Mouse (Mus musculus) c-Kit-positive CD71-negative TER-119-negative erythroid progenitor cells, embryonic 14.5 days (primary cell): ENCODE measurements at regions not wholly inside any gene's neighbourhood (a gene's known extent, or its start where the extent isn't known, plus 50 kb on each side); places are given as distances from the start of the nearest gene placed in this dataset.

Experiments
- DNase-seq: peaks from one replicate; pipeline ENCODE4 v3.0.0-alpha.2; 2013; ENCODE audit warnings: low read depth

- DNase-seq, result no peak
Measured at GRCm38 (mm10) chr13:44293736-44294416, 435.4 kb upstream of the Jarid2 start.

DNA sequence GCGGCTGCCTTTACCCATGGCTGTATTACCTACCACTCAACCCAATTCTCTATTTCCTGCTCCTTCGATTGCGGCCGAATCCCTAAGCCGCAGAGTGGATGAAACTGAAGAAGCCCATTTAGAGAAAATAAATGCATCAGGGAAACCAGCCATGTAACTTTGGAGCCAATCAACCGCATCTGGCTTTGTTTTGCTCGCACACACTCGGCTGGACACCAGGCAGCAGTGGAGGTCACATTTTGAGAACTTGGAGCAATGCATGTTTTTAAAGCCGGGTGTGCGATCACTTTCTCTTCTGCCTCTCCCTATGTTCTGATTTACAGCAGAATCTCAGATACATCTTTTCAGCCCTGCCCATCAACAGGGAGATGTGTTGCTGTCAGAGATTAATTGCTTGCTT lies 433.7 kb upstream of the Jarid2 start:
- no peak for DNase-seq

DNA sequence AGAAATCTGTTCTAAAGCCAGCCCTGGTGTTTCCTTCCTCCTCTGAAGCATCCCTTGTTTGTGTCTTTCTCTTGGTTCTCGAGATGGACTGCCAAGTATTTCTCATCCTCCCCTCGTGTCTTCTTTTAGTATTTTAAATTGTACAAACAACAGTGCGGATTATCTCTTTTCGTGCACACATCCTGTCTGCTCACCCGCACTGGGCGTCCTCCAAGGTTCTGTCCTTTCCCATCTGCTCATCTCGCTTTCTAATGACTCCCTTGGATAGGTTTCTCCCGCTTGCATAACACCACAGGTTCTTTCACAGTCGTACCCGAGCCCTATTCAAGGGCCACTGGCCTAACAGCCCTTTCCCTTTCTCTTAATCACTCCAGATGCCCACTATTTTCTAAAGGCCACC lies 428.7 kb upstream of the Jarid2 start:
- no peak for DNase-seq

DNA sequence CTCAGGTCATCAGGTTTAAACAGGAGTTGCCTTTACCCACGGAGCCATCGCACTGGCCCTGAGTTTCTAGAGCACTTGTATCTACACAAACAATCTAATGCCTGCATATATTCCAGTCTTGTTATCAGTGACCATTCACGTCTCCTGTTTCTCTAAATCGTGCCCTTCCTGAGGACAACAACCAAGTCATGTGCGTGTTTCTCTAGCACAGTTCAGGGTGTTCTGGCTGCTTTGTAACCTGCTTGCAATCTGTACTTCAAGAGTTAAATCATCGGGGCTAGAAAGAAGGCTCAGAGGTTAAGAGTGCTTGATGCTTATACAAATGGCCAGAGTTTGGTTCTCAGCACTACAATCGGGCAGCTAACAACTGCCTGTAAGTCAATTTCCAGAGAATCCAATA lies 428.1 kb upstream of the Jarid2 start:
- no peak for DNase-seq

DNA sequence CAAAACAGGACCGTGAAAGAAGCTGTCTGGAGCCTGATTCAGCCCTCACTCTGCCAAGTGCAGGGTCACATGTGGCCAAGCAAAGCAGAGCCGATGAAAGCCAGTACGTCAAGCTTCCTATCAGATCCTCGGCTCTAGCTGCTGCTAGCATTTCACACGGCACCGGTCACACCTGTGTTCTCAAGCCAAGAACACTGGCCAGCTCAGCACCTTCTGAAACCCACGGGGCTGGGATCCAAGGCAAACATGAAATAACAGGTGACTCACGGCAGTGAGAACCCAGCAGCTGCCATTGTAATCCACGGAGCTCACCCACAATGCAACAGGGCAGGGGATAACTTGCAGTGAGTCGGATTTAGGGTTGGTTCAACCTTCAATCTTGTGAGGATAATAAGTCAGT lies 427.3 kb upstream of the Jarid2 start:
- no peak for DNase-seq

GRCm38 (mm10) chr13:44305134-44305991 lies 423.9 kb upstream of the Jarid2 start:
- peak; percentile 40 for DNase-seq

- DNase-seq, result no peak
Measured at GRCm38 (mm10) chr13:44306275-44307050, 422.8 kb upstream of the Jarid2 start.

- DNase-seq, result no peak
Measured at GRCm38 (mm10) chr13:44308227-44308626, 421.0 kb upstream of the Jarid2 start.

- DNase-seq, result no peak
Measured at GRCm38 (mm10) chr13:44312237-44312636, 417.0 kb upstream of the Jarid2 start.

DNA sequence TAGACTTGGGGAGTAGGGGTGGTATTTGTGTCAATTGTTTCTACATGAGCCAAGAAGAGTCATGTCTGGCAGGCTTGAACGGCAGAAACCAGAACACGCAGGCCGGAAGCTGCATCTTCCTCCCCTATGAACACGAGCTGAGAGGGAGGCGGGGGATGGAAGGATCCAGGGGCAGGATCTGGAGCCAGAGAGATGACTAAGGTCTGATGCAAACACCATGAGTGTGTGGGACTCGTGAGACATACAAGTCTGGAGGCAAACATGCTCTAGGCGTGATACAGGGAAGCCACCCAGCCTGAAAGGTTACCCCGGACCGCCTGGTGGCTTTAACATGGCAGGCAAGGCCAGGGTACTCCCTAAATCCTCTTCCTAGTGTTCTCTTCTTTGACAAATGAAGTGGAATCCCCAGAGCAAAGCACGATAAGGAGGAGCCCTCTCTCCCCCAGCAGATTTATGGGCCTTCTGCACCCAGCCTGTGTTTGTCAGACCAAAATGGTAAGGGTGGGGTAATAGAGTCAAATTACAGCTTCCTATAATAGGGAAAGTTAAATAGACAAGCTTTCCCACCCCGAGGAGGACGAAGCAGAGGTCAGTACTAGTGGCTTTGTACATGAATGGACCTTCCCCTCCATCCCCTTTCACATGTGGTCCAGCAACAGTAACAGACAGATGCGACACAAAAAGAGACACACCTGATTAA lies 412.4 kb upstream of the Jarid2 start:
- DNase-seq, result no peak

GRCm38 (mm10) chr13:44317596-44317995 lies 411.7 kb upstream of the Jarid2 start:
- DNase-seq, result no peak

GRCm38 (mm10) chr13:44319101-44319500 lies 410.2 kb upstream of the Jarid2 start:
- DNase-seq, result no peak

DNA sequence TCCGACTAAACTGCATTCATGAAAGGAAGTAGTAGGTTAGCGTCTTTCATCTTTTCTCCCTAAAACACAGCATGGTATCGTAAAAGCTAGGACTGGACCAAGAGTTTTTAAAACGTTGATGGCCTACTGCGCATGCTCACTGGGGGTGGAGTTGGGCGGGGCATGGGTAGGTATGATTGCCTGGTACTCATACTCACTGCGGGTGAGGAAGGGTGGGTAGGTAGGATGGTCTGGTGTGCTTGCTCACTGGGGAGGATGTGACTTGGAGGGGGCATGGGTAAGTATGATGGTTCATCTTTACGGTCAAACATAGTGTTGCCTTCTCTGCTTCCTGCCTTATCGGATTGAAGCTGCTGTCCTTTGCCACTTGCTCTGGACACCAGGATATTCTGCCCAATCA lies 409.8 kb upstream of the Jarid2 start:
- no peak for DNase-seq

- no peak for DNase-seq
Measured at GRCm38 (mm10) chr13:44320311-44320710, 409.0 kb upstream of the Jarid2 start.

DNA sequence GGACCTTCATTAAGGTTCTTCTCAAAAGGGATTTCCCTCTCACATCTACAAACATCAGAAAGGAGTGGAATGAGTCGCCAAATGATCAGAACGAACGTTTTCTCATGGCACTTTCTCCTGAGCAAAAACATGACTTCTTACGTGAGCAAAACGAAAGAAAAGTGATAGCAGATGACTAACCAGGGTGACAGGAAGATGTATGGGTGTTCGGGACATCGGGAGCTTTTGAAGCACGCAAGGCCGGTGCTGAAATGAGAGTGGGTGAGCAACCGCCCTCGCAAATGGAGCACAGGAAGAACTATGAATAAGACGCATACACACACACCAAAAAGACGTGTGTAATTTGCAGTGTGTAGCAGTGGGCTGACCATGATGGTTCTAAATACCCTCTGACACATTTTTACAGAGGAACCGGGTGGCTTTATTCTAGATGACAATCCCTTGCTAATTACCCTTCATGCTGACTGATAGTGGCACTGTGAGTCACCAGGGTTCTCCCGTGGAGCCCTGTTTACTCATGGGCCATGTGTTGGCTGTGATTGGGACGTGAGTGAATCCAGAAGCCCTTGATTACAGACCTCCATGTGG lies 408.2 kb upstream of the Jarid2 start:
- no peak for DNase-seq

DNA sequence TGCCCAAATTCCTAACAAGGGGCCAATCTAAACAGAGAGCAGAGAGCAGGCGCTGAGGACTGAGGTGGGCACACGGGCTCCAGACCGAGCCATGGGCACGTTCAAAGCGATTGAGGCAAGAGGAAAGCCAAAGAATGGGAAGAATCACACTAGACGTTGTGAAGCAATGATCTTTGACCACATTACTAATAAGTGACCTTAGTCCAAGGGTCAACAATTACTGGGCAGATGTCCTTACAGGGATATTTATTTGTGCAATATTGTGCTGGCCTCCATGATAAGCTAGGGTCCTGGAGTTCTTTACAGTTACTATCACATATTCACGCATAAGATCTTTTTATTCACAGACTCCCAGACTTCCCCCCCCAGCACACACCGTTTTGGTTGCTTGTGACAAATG lies 400.9 kb upstream of the Jarid2 start:
- no peak for DNase-seq

GRCm38 (mm10) chr13:44329161-44329560 lies 400.1 kb upstream of the Jarid2 start:
- DNase-seq, result no peak

DNA sequence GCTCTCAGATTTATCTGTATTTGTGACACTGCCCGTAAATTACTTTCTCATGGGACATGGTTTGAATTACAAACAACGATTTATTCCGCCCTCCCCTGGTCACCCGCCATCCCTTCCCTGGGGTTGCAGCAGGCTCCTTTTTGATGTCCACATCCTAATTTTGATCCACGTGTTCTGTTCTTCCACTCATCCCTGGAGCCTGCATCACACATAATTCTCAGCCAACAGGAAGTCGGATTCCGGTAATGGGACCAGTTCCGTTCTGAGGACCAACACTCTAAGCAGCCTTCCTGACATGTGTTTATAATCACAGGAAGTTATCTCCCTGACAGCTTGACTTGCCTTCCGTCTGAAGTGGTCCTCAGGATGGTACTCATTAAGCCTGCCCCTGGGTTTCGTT lies 399.6 kb upstream of the Jarid2 start:
- no peak for DNase-seq

DNA sequence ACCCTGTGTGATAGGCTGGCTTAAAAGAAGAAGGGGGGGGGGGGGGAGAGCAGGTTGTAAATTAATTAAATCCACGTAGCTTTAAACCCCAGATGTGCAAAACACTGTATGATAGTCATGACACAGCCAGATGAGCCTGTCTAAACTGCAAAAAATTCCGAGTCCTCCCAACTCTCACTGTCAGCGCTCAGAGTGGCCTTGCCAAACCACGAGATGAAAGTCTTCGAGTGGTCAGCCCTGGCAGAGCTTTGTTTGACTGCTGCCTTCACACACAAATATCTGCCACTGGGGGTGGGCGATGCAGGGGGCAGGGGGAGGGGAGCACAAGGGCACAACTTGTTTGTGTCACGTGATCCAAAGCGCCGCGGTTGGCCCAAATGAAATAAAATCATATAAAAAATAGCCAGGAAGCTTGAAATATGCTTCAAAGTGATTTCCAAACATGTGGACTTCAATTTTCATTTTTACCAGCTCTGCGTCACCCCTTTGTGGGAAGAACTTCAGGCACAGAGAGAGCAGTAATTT lies 396.5 kb upstream of the Jarid2 start:
- DNase-seq, result no peak

DNA sequence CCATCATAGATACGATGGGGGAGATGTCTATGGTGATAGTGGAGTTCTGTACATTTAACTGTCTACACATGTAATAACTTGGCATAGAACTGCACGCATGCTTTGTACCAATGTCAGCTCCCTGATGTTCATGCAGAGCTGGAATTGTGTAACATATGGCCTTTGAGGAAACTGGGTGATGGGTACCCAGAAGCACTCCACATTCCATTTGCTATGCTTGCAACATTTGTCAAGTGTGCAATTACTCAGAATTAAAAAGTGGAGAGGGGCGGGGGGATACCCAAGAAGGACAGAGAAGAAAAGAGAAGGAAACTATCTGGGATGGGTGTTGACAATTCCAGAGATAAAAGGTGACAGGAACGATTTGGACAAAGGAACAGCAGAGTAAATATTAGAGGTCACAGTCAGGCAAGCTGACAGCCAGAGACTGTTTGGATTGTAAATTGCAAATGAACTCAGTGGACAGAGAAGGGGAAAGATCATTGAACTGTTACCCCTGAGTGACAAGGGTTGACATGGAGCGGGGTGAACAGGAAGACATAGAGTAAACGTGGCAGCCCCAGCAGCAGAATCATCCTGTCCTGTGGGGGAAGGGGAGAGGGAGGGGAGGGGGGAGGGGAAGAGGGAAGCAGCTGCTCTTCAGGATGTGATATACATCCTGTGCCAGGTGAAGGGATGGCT lies 390.1 kb upstream of the Jarid2 start:
- DNase-seq, result no peak

DNA sequence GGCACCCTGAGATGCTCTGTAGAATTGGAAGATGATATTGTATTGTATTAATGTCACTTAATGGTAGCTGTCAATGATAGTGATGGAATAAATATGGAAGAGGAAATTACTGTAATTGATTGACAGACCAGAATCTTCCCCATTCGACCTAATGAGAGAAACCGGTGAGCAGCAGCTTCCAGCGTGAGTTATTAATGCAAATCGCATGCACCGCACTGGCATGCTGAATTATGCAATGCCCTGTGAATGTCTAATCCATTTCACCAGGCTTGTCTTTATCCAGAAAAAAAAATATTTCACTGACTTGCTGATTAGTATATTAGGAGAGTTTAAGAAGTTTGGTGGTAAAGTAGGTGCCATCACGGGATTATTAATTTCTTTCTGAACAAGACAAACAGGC lies 384.2 kb upstream of the Jarid2 start:
- no peak for DNase-seq
